Mouse (Mus musculus) bone marrow macrophage, adult 2 months (primary cell): ENCODE results near the gene Hs2st1.

Experiments used
- CTCF ChIP-seq: IDR thresholded peaks from 2 replicates; pipeline ENCODE4 v1.5.1; 2012; ENCODE audit warnings: low read depth, mild to moderate bottlenecking, low read length, moderate library complexity
- POLR2A ChIP-seq: IDR thresholded peaks from 2 replicates; pipeline ENCODE4 v1.6.1; 2012; ENCODE audit warnings: mild to moderate bottlenecking, low read depth, low read length, borderline replicate concordance

DNA sequence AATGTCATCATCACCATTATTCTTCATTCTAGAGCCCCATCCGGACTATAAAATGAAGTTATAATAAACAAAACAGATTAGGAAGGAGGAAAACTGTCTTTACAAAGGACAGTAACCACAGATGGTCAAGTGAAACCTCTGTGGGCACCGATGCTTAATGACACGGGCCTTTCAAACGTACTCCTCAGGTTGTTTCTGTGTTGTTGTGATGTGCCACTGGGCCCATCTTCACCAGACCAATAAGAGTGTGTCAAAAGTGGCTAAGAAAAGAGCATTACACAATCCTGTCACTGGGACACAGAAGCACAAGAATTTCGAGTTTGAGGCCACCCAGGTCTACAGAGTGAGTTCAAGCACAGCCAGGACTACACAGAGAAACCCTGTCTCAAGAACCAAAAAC, 95.3 kb downstream of the Hs2st1 start:
- TF ChIP-seq POLR2A, result no peak
- TF ChIP-seq CTCF, result no peak
